Mouse (Mus musculus) liver, adult (tissue): ENCODE results near the gene Rfx2.

Experiments
- GATA4 ChIP-seq: IDR thresholded peaks from 2 replicates; pipeline ENCODE4 v1.6.1; 2014; ENCODE audit warnings: mild to moderate bottlenecking, low read length; ENCODE audit not compliant: insufficient replicate concordance

Gene Rfx2

DNA sequence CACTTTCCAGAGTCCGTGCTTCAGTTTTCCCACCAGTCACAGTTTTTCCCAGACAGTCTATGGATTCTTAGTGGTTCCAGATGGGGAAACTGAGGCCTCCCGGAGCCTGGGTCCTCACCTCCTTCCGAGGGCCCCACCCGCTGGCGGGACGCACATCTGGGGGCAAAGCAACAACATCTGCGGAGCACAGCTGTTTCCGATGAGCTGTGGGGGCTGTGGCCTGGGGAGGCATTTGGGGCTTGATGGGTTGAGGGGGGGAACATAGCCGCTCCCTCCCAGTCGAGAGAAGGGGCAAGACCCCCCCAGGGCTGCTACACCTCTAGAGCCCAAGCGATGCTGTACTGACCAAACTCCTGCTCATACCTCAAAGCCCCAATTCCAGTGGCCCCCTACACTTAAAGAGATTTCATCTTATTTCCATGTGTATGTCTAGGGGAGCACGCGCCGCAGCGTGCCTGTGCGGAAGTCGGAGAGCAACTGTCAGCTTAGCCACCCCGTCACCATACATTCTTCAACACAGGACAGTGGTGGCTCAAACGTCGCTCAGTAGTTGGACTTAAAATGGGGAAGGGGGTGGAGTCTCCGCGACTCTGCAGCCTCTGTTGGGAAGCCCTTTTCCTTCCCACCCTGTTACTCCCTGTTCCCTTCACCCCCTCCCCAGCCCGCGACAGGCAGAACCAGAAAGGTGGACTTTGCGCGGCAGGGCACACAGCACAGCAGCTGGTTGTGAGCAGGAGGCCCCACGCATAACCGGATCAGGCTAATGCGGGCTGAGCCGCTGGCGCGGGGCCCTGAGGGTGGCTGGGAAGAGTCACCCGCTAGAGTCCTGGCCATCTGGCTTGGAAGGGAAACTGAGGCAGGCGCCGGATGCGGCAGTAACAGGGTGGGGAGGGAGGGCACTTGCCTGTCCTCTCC, 76.3 kb downstream of the Rfx2 start:
- TF ChIP-seq GATA4: no peak

DNA sequence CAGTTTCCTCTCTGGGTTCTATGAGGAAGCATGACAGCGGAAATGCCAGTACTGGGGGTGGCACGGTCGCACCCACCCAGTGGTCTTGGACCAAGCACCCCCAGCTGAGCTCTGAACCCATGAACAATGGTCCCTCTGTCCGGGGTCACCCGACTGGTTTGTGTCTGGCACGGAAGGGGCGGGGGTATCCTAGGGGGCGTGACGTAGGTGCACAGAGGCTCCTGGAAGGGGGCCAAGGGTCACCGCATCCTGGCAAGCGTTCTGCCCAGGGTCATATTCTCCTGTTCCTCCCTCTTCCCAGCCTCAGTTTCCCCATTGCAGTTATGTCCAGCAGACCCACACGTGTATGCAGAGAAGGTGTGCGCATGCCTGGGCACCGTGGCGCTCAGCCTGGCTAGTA, 77.4 kb downstream of the Rfx2 start:
- no peak for TF ChIP-seq GATA4

DNA sequence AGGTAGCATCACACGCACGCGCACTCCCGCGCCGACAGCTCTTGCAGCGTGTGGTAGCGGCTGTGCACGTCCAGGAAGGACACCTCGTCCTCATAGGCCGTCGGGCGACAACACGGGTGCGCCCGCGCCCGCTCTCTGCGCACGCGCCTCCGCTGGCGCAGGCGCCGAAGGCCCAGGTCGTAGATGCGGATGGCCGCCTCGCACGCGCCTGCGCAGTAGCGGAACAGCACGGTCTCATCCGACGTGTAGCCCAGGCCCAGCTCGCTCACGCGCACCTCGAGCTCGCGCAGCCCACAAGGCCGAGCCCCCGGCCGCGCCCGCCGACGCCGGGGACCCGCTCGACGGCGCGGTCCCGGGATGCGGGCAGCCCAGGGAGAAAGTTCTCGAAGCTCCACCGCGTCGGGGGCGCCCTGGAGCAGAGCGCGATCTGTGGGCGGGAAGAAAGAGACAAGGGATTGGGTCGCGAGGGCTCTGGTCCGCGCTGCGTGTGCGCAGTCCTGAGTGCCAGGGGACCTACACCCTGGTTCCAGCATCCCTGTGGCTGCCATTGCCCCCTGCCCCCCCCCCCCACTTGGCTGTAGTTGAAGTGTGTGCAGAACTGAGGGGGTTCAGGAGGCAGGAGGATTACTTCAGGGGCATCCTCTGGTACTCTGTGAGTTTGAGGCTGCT, 79.3 kb downstream of the Rfx2 start:
- no peak for TF ChIP-seq GATA4

DNA sequence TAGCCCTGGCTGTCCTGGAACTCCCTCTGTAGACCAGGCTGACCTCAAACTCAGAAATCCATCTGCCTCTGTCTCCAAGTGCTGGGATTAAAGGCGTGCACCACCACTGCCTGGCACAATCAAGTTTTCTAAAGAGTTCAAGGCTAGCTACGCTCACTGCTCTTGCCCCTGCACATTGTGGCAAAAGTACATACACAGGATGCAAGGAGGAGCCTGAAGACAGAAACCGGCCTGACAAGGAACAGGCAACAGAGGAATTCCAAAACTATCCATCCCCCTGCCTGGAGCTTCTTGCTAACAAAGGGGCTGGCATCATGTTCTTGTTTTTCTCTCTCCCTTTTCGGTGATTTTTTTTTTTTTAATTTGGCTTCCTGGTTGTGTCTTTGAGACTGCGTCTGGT, 86.6 kb downstream of the Rfx2 start:
- no peak for TF ChIP-seq GATA4

DNA sequence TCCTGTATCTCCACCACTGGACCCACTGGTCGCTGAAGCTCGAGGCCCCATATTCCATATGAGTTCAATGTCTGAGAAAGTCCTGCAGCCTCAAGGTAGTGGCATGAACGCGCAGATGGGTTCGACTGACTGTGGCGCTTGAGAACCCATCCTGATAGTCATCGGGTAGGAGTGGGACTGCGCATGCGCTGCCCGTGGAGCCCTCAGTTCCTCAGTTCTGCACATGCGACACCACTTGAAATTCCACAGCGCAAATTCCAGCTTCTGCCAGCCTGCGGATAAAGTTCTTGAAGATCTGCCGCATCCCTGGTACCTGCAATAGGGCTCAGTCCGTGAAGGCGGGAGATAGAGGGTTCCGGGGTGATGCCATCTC, 90.0 kb downstream of the Rfx2 start:
- no peak for TF ChIP-seq GATA4

DNA sequence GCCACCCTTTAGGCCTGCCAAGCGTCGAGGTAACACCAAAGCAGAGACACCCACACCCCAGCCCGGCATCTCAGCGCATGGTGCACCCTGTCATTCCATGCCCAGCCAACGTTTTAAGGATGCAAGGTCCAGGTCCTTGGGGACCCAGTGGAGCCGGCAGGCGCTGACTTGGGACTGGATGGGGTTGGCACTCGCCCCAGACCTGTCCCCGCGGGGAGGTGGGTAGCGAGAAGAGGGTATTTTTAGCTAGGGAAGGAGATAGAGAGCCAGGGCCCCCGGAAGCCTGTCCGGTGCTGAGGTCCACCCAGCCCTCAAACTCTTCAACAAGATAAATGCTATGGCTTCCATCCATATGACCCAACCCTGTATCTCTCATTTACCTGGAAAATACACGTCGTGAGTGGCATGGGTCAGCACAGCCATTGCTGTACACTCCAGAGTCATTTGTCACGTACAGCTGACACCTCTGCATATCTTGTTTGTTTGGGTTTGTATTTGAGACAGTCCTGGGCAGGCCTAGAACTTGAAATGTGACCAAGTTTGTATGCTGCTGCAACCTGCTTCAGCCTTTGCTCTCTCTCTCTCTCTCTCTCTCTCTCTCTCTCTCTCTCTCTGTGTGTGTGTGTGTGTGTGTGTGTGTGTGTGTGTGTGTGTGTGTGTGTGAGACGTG, 90.6 kb downstream of the Rfx2 start:
- TF ChIP-seq GATA4: no peak

DNA sequence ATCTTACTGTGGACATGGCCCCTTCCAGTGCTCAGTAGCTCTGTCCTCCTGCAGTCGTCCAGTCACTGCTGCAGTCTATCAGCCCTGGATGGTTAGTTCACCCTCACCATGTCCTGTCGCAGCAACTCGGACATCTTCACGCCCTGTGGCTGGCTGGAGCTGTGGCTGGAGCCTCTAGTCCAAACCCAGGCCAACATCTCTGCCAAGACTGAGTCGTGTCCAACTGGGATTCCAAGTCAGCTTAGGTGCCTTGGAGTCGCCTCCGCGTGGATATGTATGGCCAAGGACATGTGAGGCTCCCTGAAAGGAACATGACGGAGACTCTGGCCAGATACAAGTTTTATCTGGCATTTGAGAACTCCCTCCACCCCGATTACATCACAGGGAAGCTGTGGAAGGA, 92.6 kb downstream of the Rfx2 start:
- TF ChIP-seq GATA4: no peak

DNA sequence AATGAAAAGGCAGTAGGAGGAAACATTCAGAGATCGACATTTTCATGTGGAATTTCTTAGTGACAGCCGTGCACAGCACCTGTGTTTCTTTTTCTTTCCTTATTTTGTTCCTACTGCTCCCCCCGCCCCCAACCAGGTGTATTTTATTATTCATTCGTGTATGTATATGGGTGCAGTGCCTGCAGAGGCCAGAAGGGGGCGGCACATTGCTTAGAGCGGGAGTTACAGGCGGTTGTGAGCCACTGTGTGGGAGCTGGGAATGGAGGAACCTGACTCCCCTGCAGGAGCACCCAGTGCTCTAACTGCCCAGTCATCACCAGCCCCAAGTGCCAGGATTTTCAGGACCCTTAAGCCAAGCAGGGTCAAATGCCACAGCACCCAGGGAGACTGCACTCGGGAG, 94.3 kb downstream of the Rfx2 start:
- no peak for TF ChIP-seq GATA4

DNA sequence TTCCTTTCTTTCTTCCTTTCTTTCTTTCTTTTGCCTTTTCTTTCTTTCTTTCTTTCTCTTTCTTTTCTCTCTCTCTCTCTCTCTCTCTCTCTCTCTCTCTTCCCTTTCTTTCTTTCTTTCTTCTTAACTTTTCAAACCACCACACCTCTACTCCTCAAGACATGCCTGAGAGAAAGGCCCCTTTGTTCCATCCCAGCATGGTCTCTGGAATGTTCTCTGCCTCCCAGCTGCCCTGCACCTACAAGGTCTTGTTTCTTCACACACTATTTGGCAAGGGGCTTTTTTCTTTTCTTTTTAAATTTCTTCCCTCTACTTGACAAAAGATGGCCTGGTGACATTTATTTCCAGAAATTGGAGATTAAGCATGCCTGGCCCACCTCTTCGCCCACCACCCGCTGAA, 101.2 kb downstream of the Rfx2 start:
- TF ChIP-seq GATA4: no peak

DNA sequence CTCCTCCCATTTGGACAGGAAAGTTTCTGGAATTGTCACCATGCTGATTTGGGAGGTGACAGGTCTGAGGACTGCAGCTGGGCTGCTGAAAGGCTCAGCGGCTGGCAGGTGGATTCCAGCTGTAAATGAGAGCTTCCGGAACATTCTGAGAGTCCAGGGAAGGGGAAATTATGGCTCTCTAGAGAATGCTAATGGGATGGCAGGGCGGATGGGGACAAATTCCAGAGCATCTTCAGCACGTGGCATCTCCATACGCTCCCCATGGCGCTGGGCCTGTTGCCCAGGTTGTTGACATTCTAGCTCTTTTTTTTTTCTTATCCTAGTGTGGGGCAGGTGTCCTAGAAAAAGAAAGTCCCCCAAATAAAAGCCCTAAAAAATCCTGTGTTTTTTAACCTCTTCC, 101.7 kb downstream of the Rfx2 start:
- no peak for TF ChIP-seq GATA4

DNA sequence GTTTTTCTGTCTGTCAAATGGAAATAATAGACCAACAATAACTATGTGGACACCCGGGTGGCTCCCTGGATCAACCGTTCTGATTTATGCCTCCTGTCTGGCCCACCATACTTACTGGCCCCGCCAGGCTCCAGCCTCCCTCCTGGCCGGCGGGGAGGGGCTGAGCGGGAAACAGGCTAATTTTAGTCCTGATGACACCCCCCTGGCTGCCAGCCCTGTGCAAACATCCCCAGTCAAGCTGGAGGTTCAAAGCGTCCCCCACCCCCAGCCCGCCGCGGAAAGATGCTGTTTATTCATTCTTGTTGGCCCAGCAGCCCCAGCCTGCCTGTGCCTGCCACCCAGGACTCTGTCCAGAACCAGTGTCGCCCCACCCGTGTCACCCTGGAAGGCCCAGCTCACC, 102.7 kb downstream of the Rfx2 start:
- no peak for TF ChIP-seq GATA4

DNA sequence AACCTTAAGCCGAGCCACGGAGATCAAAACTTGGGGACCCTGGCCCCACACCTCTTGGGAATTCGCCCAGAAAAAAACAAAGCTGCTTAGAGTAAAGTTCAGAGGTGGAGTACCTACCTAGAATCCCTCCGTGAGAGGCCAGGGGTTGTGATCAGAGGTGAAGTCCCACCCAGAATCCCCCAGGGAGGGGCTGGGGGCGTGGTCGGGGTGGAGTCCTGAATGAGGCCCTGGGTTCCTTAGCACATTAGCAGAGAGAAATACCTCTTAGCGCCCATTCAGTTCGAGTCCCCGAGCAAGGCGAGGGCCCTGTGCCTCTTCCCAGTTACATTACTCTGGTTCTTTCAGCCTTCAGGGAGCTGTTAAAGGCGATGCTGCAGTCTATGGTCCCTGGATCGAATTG, 103.2 kb downstream of the Rfx2 start:
- no peak for TF ChIP-seq GATA4

DNA sequence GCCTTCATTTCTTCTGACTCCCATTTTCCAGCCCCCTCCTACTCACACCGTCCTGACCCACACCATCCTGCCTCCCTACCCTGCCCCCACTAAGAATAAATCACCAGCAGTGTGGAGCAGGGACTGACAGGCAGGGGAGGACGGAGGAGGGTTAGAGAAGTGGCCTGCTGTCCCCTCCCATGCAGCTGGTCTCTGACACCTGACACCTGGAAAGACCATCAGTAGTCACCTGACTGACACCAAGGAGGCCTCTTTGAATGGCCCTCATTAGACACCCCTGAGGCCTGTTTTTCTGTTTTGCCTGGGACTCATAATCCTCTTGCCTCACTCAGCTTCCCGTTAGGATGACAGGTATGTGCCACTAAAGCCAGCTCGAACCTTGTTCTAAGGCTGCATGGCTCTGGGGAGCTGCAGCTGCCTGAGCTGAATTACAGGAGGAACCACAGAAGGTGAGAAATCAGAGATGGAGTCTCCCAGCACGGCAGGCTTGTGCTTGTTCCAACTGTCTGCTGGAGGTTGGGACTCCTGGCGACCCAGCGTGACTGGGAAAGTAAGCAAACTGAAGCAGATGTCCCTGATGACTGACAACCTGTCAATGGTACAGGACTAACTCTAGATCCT, 103.7 kb downstream of the Rfx2 start:
- no peak for TF ChIP-seq GATA4
